Mouse (Mus musculus) heart, postnatal 25 days (tissue): ENCODE results near the gene Nlgn2. TPM values are rescaled to one million over a fixed set of nuclear protein-coding genes. Genes with fewer than 3 reads are reported as not detected.

Experiments used
- DNase-seq: peaks from one replicate; pipeline ENCODE4 v3.0.0; 2022; ENCODE audit warnings: low spot score
- intact Hi-C: fragments of 180-260 bp; cut with DNase I; formaldehyde crosslinking; loops from one replicate; pipeline ENCODE4 v1.15.1; 2025
- microRNA-seq: library from miRNA; unstranded; fragments of <30 nt; microRNA quantifications from one replicate; pipeline ENCODE4 v1.2.0, GENCODE M21; 2022
- total RNA-seq, 2 experiments: library from RNA; stranded (reverse); gene quantifications; 2 replicates each; pipeline ENCODE4 v1.2.3; 2021

Nlgn2 gene
- total RNA-seq, 2 experiments from 2014 or later, result 4.4 to 5.4 TPM

DNA sequence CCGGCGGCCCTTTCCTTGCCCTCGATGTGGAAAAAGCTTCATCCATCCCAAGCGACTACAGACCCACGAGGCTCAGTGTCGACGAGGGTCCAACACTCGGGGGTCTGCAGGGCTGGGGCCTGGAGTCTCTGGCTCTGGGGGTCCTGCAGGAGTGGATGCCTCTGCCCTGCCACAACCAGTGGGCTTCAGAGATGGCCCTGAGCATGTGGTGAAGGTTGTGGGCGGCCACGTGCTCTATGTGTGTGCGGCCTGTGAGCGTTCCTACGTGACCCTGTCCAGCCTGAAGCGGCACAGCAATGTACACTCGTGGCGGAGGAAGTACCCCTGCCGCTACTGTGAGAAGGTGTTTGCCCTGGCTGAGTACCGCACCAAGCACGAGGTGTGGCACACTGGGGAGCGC, 61.1 kb downstream of the Nlgn2 start:
- intact Hi-C loops, result no loop called here
- DNase-seq, result no peak

DNA sequence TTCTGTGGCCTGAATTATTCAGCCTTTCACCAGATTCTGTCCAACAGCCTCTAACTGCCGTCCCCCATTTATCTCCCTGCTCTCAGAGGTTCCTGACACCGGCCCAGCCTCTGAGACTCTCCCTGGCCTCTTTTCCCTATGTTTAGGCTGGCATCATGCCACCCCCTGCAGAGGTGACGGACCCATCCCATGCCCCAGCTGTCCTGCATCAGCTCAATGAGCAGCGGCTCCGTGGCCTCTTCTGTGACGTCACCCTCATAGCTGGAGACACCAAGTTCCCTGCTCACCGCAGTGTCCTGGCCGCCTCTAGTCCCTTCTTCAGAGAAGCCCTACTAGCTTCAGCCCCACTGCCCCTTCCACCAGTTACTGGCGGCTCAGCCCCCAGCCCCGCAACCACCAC, 61.9 kb downstream of the Nlgn2 start:
- intact Hi-C loops, result no loop called here
- no peak for DNase-seq

DNA sequence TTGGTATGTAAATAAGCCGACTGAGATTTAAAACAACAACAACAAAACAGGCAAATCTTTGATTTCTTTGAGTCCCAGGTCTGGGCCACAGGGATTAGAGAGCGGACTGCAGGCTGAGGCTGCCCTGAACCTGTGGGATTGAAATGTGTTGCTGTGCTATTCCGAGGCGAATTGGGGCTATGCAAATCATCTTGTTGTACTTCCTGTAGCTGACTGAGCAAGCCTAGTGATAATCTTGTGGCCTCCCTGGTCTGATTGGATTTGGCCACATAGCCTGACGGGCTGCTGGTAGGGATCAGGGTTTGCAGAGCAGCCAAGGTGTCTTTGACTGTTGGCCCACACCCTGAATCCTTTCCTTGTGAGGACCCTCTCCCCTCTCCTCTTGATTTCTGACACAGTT, 62.6 kb downstream of the Nlgn2 start:
- intact Hi-C loops, result no loop called here
- DNase-seq, result no peak

Small RNA genes within 50 kb of the gene (microRNA-seq; reads per million reads assigned to microRNA genes)
- not detected for gene Mir6924

Other genes starting within 250 kb of the Nlgn2 start
- 10 to 100 TPM; 18.0 to 25.8 TPM for gene Atp1b2, start 231.8 kb downstream of the Nlgn2 start, total RNA-seq
- gene Shbg, start 219.9 kb downstream of the Nlgn2 start, total RNA-seq, result not detected
- gene Sat2, start 215.8 kb downstream of the Nlgn2 start, total RNA-seq, result 1 to 10 TPM; 2.3 to 2.5 TPM
- gene Fxr2, start 204.8 kb downstream of the Nlgn2 start, total RNA-seq, result 10 to 100 TPM; 81.8 to 84.9 TPM
- gene Sox15, start 182.5 kb downstream of the Nlgn2 start, total RNA-seq, result not detected
- gene Mpdu1, start 175.1 kb downstream of the Nlgn2 start, total RNA-seq, result 10 to 100 TPM; 15.2 to 16.5 TPM
- 1 to 10 TPM; 7.1 to 7.7 TPM for gene Cd68, start 171.6 kb downstream of the Nlgn2 start, total RNA-seq
- 100 to 1,000 TPM; 201 to 206 TPM for gene Eif4a1, start 165.4 kb downstream of the Nlgn2 start, total RNA-seq
- 10 to 100 TPM; 31.7 to 33.5 TPM for gene Senp3, start 155.7 kb downstream of the Nlgn2 start, total RNA-seq
- gene Tnfsf13, start 152.0 kb downstream of the Nlgn2 start, total RNA-seq, result 1 to 10 TPM; 1.6 to 2.1 TPM
- 10 to 100 TPM; 14.5 to 16.4 TPM for gene Tnfsf12, start 141.9 kb downstream of the Nlgn2 start, total RNA-seq
- gene Tnfsfm13, start 141.7 kb downstream of the Nlgn2 start, total RNA-seq, result 1 to 10 TPM; 3.2 to 4.5 TPM
- 10 to 100 TPM; 28.6 to 30.4 TPM for gene Polr2a, start 79.1 kb downstream of the Nlgn2 start, total RNA-seq
- gene Slc35g3, start 75.8 kb downstream of the Nlgn2 start, total RNA-seq, result not detected
- 10 to 100 TPM; 33.3 to 39.6 TPM for gene Zbtb4, start 71.9 kb downstream of the Nlgn2 start, total RNA-seq
- gene Chrnb1, start 41.8 kb downstream of the Nlgn2 start, total RNA-seq, result 1 to 10 TPM; 4.8 to 5.0 TPM
- 1 to 10 TPM; 2.2 to 2.4 TPM for gene Fgf11, start 35.9 kb downstream of the Nlgn2 start, total RNA-seq
- gene Tmem102, start 32.2 kb downstream of the Nlgn2 start, total RNA-seq, result under 1 TPM; 0.26 to 0.45 TPM
- gene Gm39566, start 22.5 kb downstream of the Nlgn2 start, total RNA-seq, result not detected
- gene Spem2, start 19.3 kb downstream of the Nlgn2 start, total RNA-seq, result not detected
- not detected for gene Spem1, start 15.6 kb downstream of the Nlgn2 start, total RNA-seq
- gene Tmem256, start 730 bp upstream of the Nlgn2 start, total RNA-seq, result 100 to 1,000 TPM; 186 to 199 TPM
- gene Plscr3, start 8.6 kb upstream of the Nlgn2 start, total RNA-seq, result 10 to 100 TPM; 24.4 to 24.9 TPM
- gene Tnk1, start 20.9 kb upstream of the Nlgn2 start, total RNA-seq, result under 1 TPM in 1 of 2 experiments, not detected in 1; 0.14 TPM
- gene Tmem95, start 40.2 kb upstream of the Nlgn2 start, total RNA-seq, result not detected
- 1 to 10 TPM; 2.5 to 3.5 TPM for gene Kctd11, start 43.6 kb upstream of the Nlgn2 start, total RNA-seq
- gene Acap1, start 57.8 kb upstream of the Nlgn2 start, total RNA-seq, result 1 to 10 TPM in 1 of 2 experiments, under 1 TPM in 1; 0.88 to 1.1 TPM
- gene 2810408A11Rik, start 63.2 kb upstream of the Nlgn2 start, total RNA-seq, result under 1 TPM; 0.17 to 0.23 TPM
- 10 to 100 TPM; 44.9 to 46.0 TPM for gene Neurl4, start 63.3 kb upstream of the Nlgn2 start, total RNA-seq
- 10 to 100 TPM; 24.1 to 26.7 TPM for gene Gps2, start 76.1 kb upstream of the Nlgn2 start, total RNA-seq
- 100 to 1,000 TPM; 427 TPM for gene Eif5a, start 84.2 kb upstream of the Nlgn2 start, total RNA-seq
- gene Ybx2, start 98.0 kb upstream of the Nlgn2 start, total RNA-seq, result 10 to 100 TPM; 18.8 to 23.4 TPM
- 100 to 1,000 TPM; 325 to 365 TPM for gene Slc2a4, start 110.4 kb upstream of the Nlgn2 start, total RNA-seq
- gene Cldn7, start 127.0 kb upstream of the Nlgn2 start, total RNA-seq, result not detected
- 100 to 1,000 TPM; 149 to 180 TPM for gene Ctdnep1, start 143.4 kb upstream of the Nlgn2 start, total RNA-seq
- 10 to 100 TPM; 48.3 to 51.5 TPM for gene Elp5, start 144.7 kb upstream of the Nlgn2 start, total RNA-seq
- gene Gabarap, start 153.4 kb upstream of the Nlgn2 start, total RNA-seq, result 100 to 1,000 TPM; 274 to 291 TPM
- gene Phf23, start 158.0 kb upstream of the Nlgn2 start, total RNA-seq, result 10 to 100 TPM; 22.6 to 25.3 TPM
- 1 to 10 TPM; 3.9 to 5.2 TPM for gene Dvl2, start 162.8 kb upstream of the Nlgn2 start, total RNA-seq
- gene Acadvl, start 177.6 kb upstream of the Nlgn2 start, total RNA-seq, result 1,000 to 10,000 TPM; 1,206 to 1,290 TPM
- gene Dlg4, start 179.2 kb upstream of the Nlgn2 start, total RNA-seq, result 1 to 10 TPM; 6.6 to 8.1 TPM
- gene Asgr1, start 216.3 kb upstream of the Nlgn2 start, total RNA-seq, result not detected